Mouse (Mus musculus) spleen, adult 2 months (tissue): ENCODE data around the gene Cnih2.

Source experiments
- CTCF ChIP-seq: fragments of 200-500 bp; IDR thresholded peaks from 2 replicates; pipeline ENCODE4 v1.5.1; 2011; ENCODE audit warnings: mild to moderate bottlenecking, inconsistent platforms; ENCODE audit not compliant: insufficient read depth, insufficient read length, insufficient replicate concordance; ENCODE audit errors: extremely low read depth
- POLR2A ChIP-seq: fragments of 200-500 bp; IDR thresholded peaks from 2 replicates; pipeline ENCODE4 v1.6.1; 2011; ENCODE audit warnings: low read depth, low read length, inconsistent platforms

GRCm38 (mm10) chr19:5082005-5082404 is 16.3 kb downstream of the Cnih2 start:
- TF ChIP-seq CTCF, result no peak
- no peak for TF ChIP-seq POLR2A
